Mouse (Mus musculus) MEL (cell line): ENCODE measurements around the gene Rtn4rl1. TPM values are rescaled to one million over a fixed set of nuclear protein-coding genes. Genes with fewer than 3 reads are reported as not detected.

ENCODE experiments used
- DNase-seq: peaks from one replicate; pipeline ENCODE4 v3.0.0; 2011; ENCODE audit warnings: low read depth, low spot score
- H3K27ac ChIP-seq: 2 replicates; pipeline ENCODE4 v1.5.1; 2012; ENCODE audit warnings: low read depth, mild to moderate bottlenecking, control low read depth, low read length, moderate library complexity; ENCODE audit not compliant: control insufficient read depth
- H3K27me3 ChIP-seq, 2 experiments: fragments of 150-350 bp in 1 of 2; sonication (generic) in 1 of 2; 2 replicates each; pipeline ENCODE4 v1.6.1; 2012; ENCODE audit warnings: low read length in 2 of 2, mild to moderate bottlenecking in 2 of 2, improper control_type of control experiment in 1 of 2, moderate library complexity in 1 of 2; ENCODE audit not compliant: insufficient read depth in 2 of 2, control insufficient read depth in 1 of 2
- H3K36me3 ChIP-seq, 2 experiments: 2 replicates each; pipeline ENCODE4 v1.6.1; 2012 to 2014; ENCODE audit warnings: low read length in 2 of 2, improper control_type of control experiment in 1 of 2, inconsistent platforms in 1 of 2, mild to moderate bottlenecking in 1 of 2; ENCODE audit not compliant: insufficient read depth in 2 of 2, control insufficient read depth in 1 of 2
- H3K4me1 ChIP-seq, 2 experiments: fragments of 150-350 bp in 1 of 2; sonication (generic) in 1 of 2; 2 replicates each; pipeline ENCODE4 v1.6.1; 2012; ENCODE audit warnings: low read length in 2 of 2, improper control_type of control experiment in 1 of 2, mild to moderate bottlenecking in 1 of 2; ENCODE audit not compliant: insufficient read depth in 2 of 2, control insufficient read depth in 1 of 2
- H3K4me3 ChIP-seq, 2 experiments: fragments of 150-350 bp in 1 of 2; sonication (generic) in 1 of 2; 2 replicates each; pipeline ENCODE4 v1.5.1; 2012; ENCODE audit warnings: low read depth in 2 of 2, low read length in 2 of 2, mild to moderate bottlenecking in 2 of 2, moderate library complexity in 2 of 2, control low read depth in 1 of 2, improper control_type of control experiment in 1 of 2; ENCODE audit not compliant: control insufficient read depth in 1 of 2, insufficient read depth in 1 of 2
- H3K79me2 ChIP-seq: 2 replicates; pipeline ENCODE4 v1.6.1; 2012; ENCODE audit warnings: mild to moderate bottlenecking, low read length, moderate library complexity; ENCODE audit not compliant: control insufficient read depth, poor library complexity, insufficient read depth
- H3K9ac ChIP-seq: 2 replicates; pipeline ENCODE4 v1.6.1; 2012; ENCODE audit warnings: low read depth, mild to moderate bottlenecking, control low read depth, low read length, moderate library complexity; ENCODE audit not compliant: control insufficient read depth, poor library complexity, severe bottlenecking
- H3K9me3 ChIP-seq: fragments of 150-350 bp; sonication (generic); replicated peaks from 2 replicates; pipeline ENCODE4 v1.6.1; 2012; ENCODE audit warnings: mild to moderate bottlenecking, low read length, improper control_type of control experiment, moderate library complexity; ENCODE audit not compliant: insufficient read depth
- BHLHE40 ChIP-seq: IDR thresholded peaks from 2 replicates; pipeline ENCODE4 v1.6.1; 2012; ENCODE audit warnings: low read depth, mild to moderate bottlenecking, inconsistent platforms, low read length, improper control_type of control experiment, borderline replicate concordance
- CHD1 ChIP-seq: IDR thresholded peaks from 2 replicates; pipeline ENCODE4 v1.6.1; 2012; ENCODE audit warnings: low read depth, mild to moderate bottlenecking, inconsistent platforms, low read length, improper control_type of control experiment
- CHD2 ChIP-seq: IDR thresholded peaks from 2 replicates; pipeline ENCODE4 v1.6.1; 2011; ENCODE audit warnings: low read length, improper control_type of control experiment
- E2F4 ChIP-seq: IDR thresholded peaks from 2 replicates; pipeline ENCODE4 v1.6.1; 2011; ENCODE audit warnings: low read depth, low read length, improper control_type of control experiment, borderline replicate concordance
- ELF1 ChIP-seq: IDR thresholded peaks from 2 replicates; pipeline ENCODE4 v1.6.1; 2014; ENCODE audit warnings: low read depth, mild to moderate bottlenecking, inconsistent platforms, low read length, improper control_type of control experiment, moderate library complexity
- EP300 ChIP-seq, 2 experiments: IDR thresholded peaks; 2 replicates each; pipeline ENCODE4 v1.6.1; 2011; ENCODE audit warnings: improper control_type of control experiment in 2 of 2, low read length in 2 of 2, low read depth in 1 of 2, mild to moderate bottlenecking in 1 of 2
- ETS1 ChIP-seq: IDR thresholded peaks from 2 replicates; pipeline ENCODE4 v1.6.1; 2012; ENCODE audit warnings: low read depth, mild to moderate bottlenecking, inconsistent platforms, low read length, improper control_type of control experiment, moderate library complexity
- HCFC1 ChIP-seq: IDR thresholded peaks from 2 replicates; pipeline ENCODE4 v1.6.1; 2012; ENCODE audit warnings: low read depth, mild to moderate bottlenecking, inconsistent platforms, low read length, improper control_type of control experiment, moderate library complexity
- JUND ChIP-seq: IDR thresholded peaks from 2 replicates; pipeline ENCODE4 v1.6.1; 2011; ENCODE audit warnings: low read depth, mild to moderate bottlenecking, improper control_type of control experiment, low read length
- MAX ChIP-seq: IDR thresholded peaks from 2 replicates; pipeline ENCODE4 v1.6.1; 2011; ENCODE audit warnings: low read length, improper control_type of control experiment
- MXI1 ChIP-seq: IDR thresholded peaks from 2 replicates; pipeline ENCODE4 v1.6.1; 2011; ENCODE audit warnings: mild to moderate bottlenecking, low read depth, low read length, improper control_type of control experiment
- MYB ChIP-seq: IDR thresholded peaks from 2 replicates; pipeline ENCODE4 v1.6.1; 2011; ENCODE audit warnings: mild to moderate bottlenecking, low read depth, low read length, improper control_type of control experiment
- MYC ChIP-seq: IDR thresholded peaks from 2 replicates; pipeline ENCODE4 v1.6.1; 2011; ENCODE audit warnings: low read depth, mild to moderate bottlenecking, low read length, improper control_type of control experiment, moderate library complexity
- NELFE ChIP-seq: IDR thresholded peaks from 2 replicates; pipeline ENCODE4 v1.6.1; 2011; ENCODE audit warnings: low read depth, low read length, improper control_type of control experiment
- NRF1 ChIP-seq: IDR thresholded peaks from 2 replicates; pipeline ENCODE4 v1.6.1; 2014; ENCODE audit warnings: low read depth, mild to moderate bottlenecking, inconsistent platforms, low read length, improper control_type of control experiment, moderate library complexity; ENCODE audit not compliant: poor library complexity, insufficient read depth, severe bottlenecking
- RAD21 ChIP-seq: IDR thresholded peaks from 2 replicates; pipeline ENCODE4 v1.6.1; 2011; ENCODE audit warnings: mild to moderate bottlenecking, low read depth, low read length, improper control_type of control experiment
- RCOR1 ChIP-seq: IDR thresholded peaks from 2 replicates; pipeline ENCODE4 v1.6.1; 2012; ENCODE audit warnings: low read depth, mild to moderate bottlenecking, inconsistent platforms, low read length, improper control_type of control experiment
- SIN3A ChIP-seq: IDR thresholded peaks from 2 replicates; pipeline ENCODE4 v1.6.1; 2012; ENCODE audit warnings: low read length, improper control_type of control experiment, inconsistent platforms
- SMC3 ChIP-seq: IDR thresholded peaks from 2 replicates; pipeline ENCODE4 v1.6.1; 2011; ENCODE audit warnings: low read depth, low read length, improper control_type of control experiment
- TBP ChIP-seq: IDR thresholded peaks from 2 replicates; pipeline ENCODE4 v1.8.0; 2011; ENCODE audit warnings: low read depth, low read length, improper control_type of control experiment
- TCF12 ChIP-seq: IDR thresholded peaks from 2 replicates; pipeline ENCODE4 v1.6.1; 2014; ENCODE audit warnings: low read depth, mild to moderate bottlenecking, inconsistent platforms, low read length, improper control_type of control experiment, moderate library complexity
- UBTF ChIP-seq: IDR thresholded peaks from 2 replicates; pipeline ENCODE4 v1.6.1; 2012; ENCODE audit warnings: low read depth, mild to moderate bottlenecking, inconsistent platforms, low read length, improper control_type of control experiment, moderate library complexity, borderline replicate concordance; ENCODE audit not compliant: insufficient read depth
- USF1 ChIP-seq: IDR thresholded peaks from 2 replicates; pipeline ENCODE4 v1.6.1; 2014; ENCODE audit warnings: low read depth, mild to moderate bottlenecking, inconsistent platforms, low read length, improper control_type of control experiment, moderate library complexity
- USF2 ChIP-seq, 2 experiments: IDR thresholded peaks; 2 replicates each; pipeline ENCODE4 v1.6.1; 2011 to 2012; ENCODE audit warnings: improper control_type of control experiment in 2 of 2, low read length in 2 of 2, borderline replicate concordance in 1 of 2, inconsistent platforms in 1 of 2, low read depth in 1 of 2, mild to moderate bottlenecking in 1 of 2; ENCODE audit not compliant: insufficient read depth in 1 of 2
- ZKSCAN1 ChIP-seq: IDR thresholded peaks from 2 replicates; pipeline ENCODE4 v1.6.1; 2012; ENCODE audit warnings: low read depth, mild to moderate bottlenecking, inconsistent platforms, low read length, improper control_type of control experiment, moderate library complexity
- ZMIZ1 ChIP-seq: IDR thresholded peaks from 2 replicates; pipeline ENCODE4 v1.6.1; 2012; ENCODE audit warnings: low read depth, mild to moderate bottlenecking, inconsistent platforms, low read length, improper control_type of control experiment, moderate library complexity
- polyA plus RNA-seq, 2 experiments: library from polyadenylated mRNA; stranded (reverse) in 1 of 2; unstranded in 1 of 2; fragments of >175 nt in 1 of 2; fragments of >200 nt in 1 of 2; gene quantifications; 2 replicates each; pipeline versions ENCODE4 v1.2.1 to v1.2.4; 2012; ENCODE audit warnings: low replicate concordance in 2 of 2, low read depth in 1 of 2; ENCODE audit not compliant: insufficient read length in 2 of 2, insufficient read depth in 1 of 2, missing spikeins in 1 of 2
- total RNA-seq: library from RNA; depleted of rRNA; stranded (reverse); fragments of 300-350 nt; gene quantifications from 2 replicates; pipeline ENCODE4 v1.2.3, GENCODE M21; 2012

Rtn4rl1 gene
- total and polyA plus RNA-seq, 3 experiments, result 0.35 to 2.6 TPM; not detected in 1

DNA sequence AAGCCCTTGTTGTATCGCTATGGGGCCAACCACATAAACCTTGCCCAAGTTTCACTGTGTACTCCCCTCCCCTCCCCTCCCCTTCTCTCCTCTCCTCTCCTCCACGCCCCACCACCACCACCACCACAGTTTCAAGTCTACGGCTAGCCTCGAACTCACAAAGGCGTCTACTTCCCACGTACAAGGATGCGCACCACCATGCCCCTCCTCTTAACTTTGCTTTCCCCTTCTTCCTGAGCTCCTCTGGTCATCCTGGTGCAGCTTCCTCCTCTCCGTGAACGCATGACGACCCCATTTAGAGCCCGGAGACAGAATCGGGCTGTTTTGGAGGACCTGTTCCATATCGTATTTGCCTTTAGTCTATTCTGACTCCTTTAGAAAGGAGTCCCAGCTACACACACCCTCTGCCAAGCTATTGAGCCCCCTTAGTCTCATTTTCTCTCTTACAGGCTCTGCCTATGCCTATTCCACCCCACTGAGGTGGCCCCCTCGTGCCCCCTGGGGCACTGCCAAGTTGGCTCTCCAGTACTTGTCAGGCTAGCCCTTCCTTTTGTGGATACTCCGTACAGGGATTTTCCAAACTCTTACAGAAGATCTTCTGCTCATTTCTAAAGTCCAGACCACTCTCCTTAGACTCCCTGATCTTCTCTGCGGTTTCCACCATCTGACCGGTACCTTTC, 22.3 kb upstream of the Rtn4rl1 start:
- H3K9ac ChIP-seq, result peak overlapping the region; percentile 85
- H3K4me1 ChIP-seq, result peaks cover 0 to 15% of the 10 kb centered on the region in 2 experiments; a peak in 3 of 4 replicates
- TF ChIP-seq BHLHE40 (no peak), TCF12 (no peak), EP300 (IDR thresholded peaks at IDR 0.05; ENCODE audit: low read depth in 1 of 2, low read length in 2 of 2) (0 out of 4 replicates have a peak, but pooled peaks of 1 of the 2 experiments have one; percentile 14), HCFC1 (no peak), CHD1 (0 out of 2 replicates have a peak, but pooled peaks have one; percentile 38), NELFE (peak; percentile 37; the same call in 1 of the 2 replicates), E2F4 (peak; percentile 16; the same call in 1 of the 2 replicates), SIN3A (peak; percentile 18; the same call in 1 of the 2 replicates), USF1 (no peak)
- H3K4me3 ChIP-seq, result peak overlapping the region; percentile 70 to 81
- peaks cover 0 to 8% of the 10 kb centered on the region in 2 experiments; a peak in 1 of 4 replicates for H3K36me3 ChIP-seq
- peak overlapping the region; percentile 97 for H3K27ac ChIP-seq
- H3K27me3 ChIP-seq, result no peaks in the 10 kb centered on the region
- H3K9me3 ChIP-seq, result no peaks in the 10 kb centered on the region
- DNase-seq, result peak; percentile 81
- H3K79me2 ChIP-seq, result peaks cover 24% of the 10 kb centered on the region

DNA sequence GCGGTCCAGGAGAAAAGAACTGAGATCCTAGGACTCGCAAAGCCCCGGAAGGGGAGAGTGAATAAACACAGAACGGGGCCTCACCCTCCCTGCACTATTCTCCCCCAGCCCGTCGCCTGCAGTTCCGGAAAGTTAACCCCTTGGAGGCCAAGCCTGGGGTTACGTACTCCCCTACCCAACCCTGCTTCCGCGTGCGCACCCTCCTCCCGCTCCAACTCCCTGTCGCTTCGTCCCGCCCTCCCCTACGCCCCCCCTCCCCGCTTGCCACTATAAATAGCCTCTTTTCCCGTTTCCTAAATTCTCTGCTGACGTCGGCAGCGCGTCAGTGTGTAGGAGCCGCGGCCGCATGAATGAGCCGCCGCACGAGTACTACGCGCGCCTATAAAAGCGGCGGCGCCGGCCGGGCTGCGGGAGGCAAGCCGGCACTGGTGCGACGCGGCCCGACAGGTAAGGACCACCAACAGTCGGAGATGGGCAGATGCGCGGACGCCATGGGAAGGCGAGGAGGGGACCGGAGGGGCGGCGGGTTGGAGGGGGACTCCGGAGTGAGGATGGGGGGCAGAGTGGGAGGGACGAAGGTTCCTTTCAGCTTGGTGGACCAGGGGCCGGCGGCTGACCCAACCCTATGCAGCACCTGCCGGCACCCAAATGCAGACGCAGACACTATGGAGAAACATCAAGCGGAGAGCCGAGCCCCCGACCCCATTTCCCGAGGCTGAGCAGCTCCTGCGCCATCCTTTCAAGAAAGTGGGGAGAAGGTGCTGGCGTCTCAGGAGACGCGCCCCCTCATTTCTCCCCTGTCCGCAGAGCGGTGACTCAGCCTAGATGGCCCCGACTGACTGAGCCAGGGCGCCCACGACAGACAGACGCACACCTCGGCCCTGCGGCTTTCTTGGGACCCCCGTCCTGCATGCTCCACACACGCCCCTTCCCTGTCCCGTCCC, 21.2 kb upstream of the Rtn4rl1 start:
- peak overlapping the region; percentile 97 for H3K27ac ChIP-seq
- H3K79me2 ChIP-seq, result peaks cover 16% of the 10 kb centered on the region
- peaks cover 0 to 8% of the 10 kb centered on the region in 2 experiments; a peak in 1 of 4 replicates for H3K36me3 ChIP-seq
- DNase-seq, result peak; percentile 91
- H3K4me1 ChIP-seq, result peaks cover 0 to 15% of the 10 kb centered on the region in 2 experiments; a peak in 3 of 4 replicates
- no peaks in the 10 kb centered on the region for H3K9me3 ChIP-seq
- H3K9ac ChIP-seq, result peak overlapping the region; percentile 85
- peak overlapping the region; percentile 70 to 81 for H3K4me3 ChIP-seq
- no peaks in the 10 kb centered on the region for H3K27me3 ChIP-seq
- peak; percentile 61; the same call in 1 of the 2 replicates for TF ChIP-seq ETS1
- TF ChIP-seq ZKSCAN1, result no peak
- TF ChIP-seq MXI1, result peak; percentile 56
- no peak for TF ChIP-seq ZMIZ1
- no peak for TF ChIP-seq RAD21
- TF ChIP-seq MYB, result no peak
- no peak for TF ChIP-seq JUND
- no peak for TF ChIP-seq SMC3
- TF ChIP-seq CHD2, result no peak
- TF ChIP-seq BHLHE40, result 0 out of 2 replicates have a peak, but pooled peaks have one; percentile 18
- TF ChIP-seq HCFC1, result peak; percentile 63
- TF ChIP-seq NELFE, result peak; percentile 57
- no peak for TF ChIP-seq USF2 (IDR thresholded peaks at IDR 0.05; ENCODE audit: borderline replicate concordance in 1 of 2, insufficient read depth in 1 of 2, low read depth in 1 of 2, low read length in 2 of 2)
- peak; percentile 58; the same call in 1 of the 2 replicates for TF ChIP-seq TBP
- TF ChIP-seq MYC, result no peak
- no peak for TF ChIP-seq RCOR1
- peak; percentile 81 for TF ChIP-seq ELF1
- TF ChIP-seq UBTF, result no peak
- no peak for TF ChIP-seq TCF12
- peak; percentile 57; the same call in 1 of the 2 replicates for TF ChIP-seq MAX
- peak; percentile 39; the same call in 1 of the 2 replicates for TF ChIP-seq NRF1
